Mouse (Mus musculus) induced T-regulatory cell, adult 2 months (primary cell): ENCODE measurements around the gene Per3.

ENCODE experiments used
- DNase-seq: peaks from one replicate; pipeline ENCODE4 v3.0.0-alpha.2; 2012; ENCODE audit warnings: low read depth

Gene Per3

GRCm38 (mm10) chr4:151044037-151044943, at the start of gene Per3:
Gene Per3, minus strand, starts transcription at chr4:151044665.
- DNase-seq, result peak; percentile 94

DNA sequence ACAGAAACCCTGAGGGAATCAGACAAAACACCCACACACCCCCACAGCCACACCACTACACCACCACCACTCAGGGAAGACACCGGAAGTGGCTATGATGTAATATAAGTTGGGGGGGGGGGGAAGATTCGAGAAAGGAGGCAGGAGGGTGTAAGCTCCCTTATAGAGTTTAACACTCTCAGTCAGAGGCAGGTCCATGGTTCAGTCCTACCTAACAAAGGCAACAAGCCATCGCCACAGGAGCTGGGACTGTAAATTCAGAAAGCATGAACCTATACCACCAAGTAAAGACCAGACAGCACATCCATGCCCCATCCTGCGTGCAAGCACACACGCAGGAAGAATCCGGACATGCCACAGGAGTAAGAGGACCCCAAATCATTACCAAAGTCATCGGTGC, 44.8 kb upstream of the Per3 start, which contains the start of gene Gm13090:
Gm13090 (plus strand) TSS at position 301 of the 400 bp plus-strand sequence.
- DNase-seq, result no peak

- no peak for DNase-seq
Measured at GRCm38 (mm10) chr4:151088819-151089218, 44.4 kb upstream of the Per3 start.

DNA sequence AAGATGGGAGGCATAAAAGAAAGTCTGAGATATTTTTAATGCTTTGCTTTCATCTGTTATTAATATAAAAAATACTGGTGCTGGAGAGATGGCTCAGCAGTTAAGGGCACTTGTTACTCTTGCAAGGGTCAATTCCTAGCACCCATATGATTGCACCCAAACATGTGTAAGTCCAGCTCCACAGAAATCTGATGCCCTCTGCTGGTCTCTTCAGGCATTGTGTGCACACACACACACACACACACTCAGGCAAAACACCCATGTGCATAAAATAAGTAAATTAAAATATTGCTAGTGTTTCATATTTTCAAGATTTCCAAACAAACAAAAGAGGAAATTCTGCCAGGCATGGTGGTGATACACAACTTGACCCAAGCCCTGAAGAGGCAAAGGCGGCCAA, 42.9 kb upstream of the Per3 start:
- no peak for DNase-seq

DNA sequence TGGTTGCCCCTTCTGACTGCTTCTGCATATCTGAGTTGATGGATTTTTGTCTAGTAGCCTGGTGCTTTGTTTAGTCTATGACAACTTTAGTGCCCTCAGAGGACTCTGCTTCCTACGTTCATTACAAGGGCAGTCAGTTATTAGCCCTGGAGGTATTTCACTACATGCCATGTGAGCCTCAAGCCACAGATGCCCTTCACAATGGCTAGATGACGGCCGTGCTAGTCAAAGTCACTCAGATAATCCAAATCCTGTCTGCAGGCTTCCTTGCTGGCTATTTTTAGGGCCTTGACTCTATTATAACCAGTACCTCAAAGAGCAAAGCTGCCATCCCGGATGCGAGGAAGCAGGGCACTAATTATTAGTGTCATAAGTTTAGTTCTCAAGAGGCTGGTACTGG, 38.6 kb upstream of the Per3 start:
- no peak for DNase-seq

DNA sequence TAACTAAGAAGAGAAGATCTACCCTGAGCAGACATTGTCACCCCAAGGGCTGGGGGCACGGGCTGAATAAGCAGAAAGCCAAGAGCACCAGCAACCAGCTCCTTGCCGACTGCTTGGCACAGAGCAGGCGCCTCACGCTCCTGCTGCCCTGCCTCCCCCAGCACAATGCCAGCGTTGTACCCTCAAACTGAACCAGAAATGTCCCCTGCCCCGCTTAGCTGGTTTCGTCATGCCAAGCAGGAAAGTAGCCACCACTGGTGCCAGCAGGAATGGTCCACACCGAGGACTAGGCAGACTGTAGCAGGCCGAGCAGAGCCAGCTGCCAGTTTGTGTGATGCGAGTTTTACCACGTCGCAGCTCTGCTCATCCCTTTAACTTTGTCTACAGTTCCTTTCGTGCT, 37.5 kb upstream of the Per3 start:
- DNase-seq, result no peak

DNA sequence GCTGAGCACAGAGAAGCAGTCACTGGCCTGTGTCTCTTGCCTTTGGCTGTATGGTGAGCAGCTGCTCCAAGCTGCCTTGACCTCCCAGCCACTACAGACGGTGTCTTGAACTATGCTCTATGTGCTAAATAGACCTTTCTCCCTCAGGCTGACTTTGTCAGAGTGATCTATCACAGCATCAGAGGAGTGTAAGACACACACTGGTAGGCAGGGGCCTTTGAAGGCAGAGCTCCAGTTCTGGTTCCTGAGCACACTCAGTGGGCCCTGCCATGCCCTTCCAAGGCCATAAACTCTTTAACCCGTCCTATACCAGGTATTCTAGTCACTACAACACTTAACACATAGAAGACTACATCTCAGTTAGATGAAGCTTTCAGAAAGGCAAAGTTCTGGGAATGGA, 36.9 kb upstream of the Per3 start:
- no peak for DNase-seq

DNA sequence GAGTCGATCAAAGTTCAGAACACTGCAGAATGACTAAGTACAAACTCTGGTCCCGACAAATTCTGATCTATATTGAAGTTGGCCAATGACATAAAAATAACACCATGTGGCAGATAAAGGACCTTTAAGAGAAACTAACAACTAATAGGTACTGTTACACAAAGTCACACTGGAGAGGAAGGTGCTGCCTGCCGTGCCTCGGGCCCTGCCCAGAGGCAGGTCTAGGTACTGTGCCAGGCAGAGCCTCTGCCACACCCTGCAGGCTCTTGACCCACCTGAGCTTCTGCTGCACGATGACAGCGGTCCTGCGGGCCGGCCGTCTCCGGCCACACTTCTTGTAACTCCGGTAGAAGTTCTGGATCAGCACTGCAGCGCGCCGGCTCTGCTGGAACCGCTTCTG, 30.4 kb upstream of the Per3 start:
- DNase-seq, result no peak

DNA sequence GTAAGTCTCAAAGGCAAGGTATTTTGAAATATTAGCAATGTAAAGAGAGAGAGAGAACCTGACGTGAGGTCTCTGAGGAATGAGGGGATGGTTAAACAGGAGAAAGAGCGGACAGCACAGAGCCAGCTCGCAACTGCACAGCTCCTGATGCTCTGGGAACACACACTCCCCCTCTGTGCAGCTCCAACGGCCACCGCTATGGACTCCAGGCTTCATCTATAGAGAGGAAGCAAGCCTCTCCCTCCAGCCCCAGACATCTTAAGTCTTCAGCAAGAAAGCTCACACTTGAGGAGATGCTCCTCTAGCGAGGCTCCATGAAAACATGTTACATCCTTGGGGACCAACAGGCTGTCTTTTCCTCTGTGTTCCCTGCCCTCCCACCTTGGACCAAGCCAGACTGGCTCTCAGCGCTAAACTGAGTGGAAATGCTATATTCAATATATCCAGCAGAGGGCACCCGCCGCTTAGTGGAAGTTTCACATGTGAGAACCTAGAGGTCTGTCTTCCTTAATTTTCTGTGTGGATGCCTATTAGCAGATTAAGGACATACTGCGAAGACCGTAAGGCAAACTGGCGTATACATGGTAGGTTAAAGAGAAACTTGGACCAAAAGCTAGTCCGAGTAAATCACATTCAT, 28.8 kb upstream of the Per3 start:
- DNase-seq, result peak; percentile 75

DNA sequence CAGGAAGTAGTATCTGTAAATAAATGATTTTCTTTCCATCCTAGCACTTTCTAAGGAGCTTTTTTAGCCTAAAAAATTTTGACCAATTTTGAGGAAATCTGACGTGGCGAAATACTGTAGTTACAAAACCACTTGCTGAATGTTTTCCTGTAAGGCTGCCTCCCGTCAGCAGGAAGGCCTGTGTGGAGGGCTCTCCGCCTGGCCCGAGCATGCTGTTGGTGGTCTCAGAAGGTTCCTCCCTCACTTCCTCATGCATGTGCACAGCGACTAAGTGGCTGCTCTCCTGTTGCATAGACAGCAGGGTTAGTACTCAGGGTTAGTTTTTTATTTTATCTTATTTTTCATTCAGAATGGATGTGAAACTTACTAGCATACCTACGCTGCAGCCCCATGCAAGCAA, 26.5 kb upstream of the Per3 start:
- no peak for DNase-seq

- DNase-seq, result no peak
Measured at GRCm38 (mm10) chr4:151068751-151069150, 24.3 kb upstream of the Per3 start.

- DNase-seq, result no peak
Measured at GRCm38 (mm10) chr4:151059566-151059965, 15.1 kb upstream of the Per3 start.

DNA sequence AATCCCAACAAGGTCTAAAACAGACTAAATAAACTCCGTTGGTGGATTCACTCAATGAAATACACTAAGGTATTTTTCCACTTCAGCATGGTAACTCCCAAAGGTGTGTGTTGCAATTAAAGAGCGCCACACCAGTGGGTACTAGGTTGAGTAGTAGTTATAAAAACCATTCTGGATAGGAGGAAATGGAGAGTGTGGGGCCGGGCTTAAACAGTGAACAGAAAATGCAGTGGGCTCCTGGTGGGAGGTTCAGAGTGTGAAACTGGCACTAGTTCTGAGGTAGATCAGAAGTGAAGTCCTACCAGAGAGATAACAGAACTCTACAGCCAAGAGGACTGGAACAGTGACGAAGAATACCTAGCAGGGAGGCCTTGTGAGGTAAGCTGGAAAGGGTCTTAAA, 14.2 kb upstream of the Per3 start:
- no peak for DNase-seq

- DNase-seq, result peak; percentile 100
Measured at GRCm38 (mm10) chr4:151057347-151058321, 13.2 kb upstream of the Per3 start, which contains the start of gene Vamp3. Gene Vamp3, minus strand, starts transcription at chr4:151057963.

GRCm38 (mm10) chr4:151051162-151051561, 6.7 kb upstream of the Per3 start:
- no peak for DNase-seq

DNA sequence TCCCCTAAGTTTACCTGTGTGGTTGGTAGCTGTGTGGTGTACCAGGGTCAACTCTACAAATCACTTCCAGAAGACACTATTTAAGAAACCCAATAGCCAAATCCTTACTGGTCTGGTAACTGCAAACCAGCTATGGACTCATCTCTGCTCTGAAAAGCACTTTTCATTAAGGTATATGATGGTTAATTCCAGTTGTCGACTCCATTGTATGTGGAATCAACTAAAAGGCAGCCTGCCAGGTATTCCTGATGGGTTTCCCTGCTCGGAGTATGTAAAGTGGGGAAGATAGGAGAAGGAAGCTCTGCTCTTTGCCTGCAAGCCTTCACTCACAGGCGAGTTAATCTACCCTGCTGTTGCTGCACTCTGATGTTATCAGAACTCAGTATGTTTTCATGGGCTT, 2.1 kb upstream of the Per3 start:
- no peak for DNase-seq

DNA sequence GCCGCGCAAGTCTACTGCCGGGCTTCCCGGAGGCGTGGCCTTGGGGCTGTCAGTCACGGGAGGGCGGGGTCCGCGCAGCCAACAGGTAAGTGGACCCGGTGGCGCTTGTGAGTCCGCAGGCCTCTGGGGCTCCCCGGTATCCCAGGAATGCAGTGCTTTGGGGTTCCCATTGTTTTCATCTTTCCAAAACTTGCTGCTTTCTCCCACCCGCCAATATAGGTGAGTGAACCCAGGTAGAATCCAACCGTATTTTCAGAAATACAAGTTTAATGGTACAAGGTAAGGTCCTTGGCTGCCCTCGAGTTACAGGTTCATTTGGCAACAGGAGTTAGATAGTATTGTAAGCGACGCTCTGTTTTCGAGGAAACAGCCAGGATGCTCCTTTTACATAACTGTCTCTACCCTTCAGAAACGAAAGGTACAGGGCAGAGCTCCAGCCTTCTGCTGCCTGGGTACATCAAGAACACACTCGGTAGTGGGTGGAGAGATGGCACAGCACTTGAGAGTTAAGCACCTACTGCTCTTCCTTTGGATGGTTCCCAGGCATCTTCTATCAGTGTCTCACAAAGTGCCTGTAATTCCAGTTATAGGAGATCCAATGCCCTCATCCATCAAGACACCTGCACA, 592 bp upstream of the Per3 start:
- DNase-seq, result no peak

DNA sequence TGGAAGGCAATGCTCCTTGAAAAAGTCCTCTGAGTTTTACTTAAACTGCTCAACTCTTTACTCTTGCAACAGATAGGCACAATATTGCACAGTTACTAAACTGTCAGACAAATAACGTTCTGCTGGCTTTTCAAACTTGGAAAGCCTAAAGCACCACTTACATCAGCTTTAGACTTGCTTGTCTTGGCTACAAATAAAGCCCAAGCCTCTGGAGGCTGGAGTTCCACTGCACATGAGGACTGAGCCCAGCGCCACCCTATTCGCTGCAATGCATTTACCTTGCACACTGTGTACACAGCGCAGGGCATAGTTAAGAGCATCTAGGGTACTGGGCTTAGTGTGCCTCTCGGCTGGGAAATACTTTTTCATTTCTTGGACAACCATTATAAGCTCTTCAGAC, 1.2 kb downstream of the Per3 start:
- DNase-seq, result no peak

DNA sequence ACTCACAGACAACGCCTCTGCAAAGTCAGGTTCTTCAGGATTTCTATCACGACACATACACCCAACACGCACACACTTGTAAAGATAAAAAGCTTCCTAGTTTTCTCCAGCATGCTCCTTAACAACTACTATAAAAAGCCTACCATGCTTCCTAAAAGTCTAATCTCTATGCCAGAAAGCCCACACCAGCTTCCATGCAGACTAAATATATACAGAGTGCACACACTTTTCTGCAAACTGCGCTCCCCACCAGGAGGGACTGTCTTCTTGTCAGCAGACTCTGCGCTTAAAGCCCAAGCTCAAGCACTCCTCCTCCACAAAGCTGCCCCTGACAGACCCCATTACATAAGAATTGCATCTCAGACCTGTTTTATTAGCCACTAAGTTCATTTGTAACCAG, 3.0 kb downstream of the Per3 start:
- DNase-seq, result no peak

- no peak for DNase-seq
Measured at GRCm38 (mm10) chr4:151037800-151038199, 6.7 kb downstream of the Per3 start.

- DNase-seq, result no peak
Measured at GRCm38 (mm10) chr4:151036521-151036920, 7.9 kb downstream of the Per3 start.

DNA sequence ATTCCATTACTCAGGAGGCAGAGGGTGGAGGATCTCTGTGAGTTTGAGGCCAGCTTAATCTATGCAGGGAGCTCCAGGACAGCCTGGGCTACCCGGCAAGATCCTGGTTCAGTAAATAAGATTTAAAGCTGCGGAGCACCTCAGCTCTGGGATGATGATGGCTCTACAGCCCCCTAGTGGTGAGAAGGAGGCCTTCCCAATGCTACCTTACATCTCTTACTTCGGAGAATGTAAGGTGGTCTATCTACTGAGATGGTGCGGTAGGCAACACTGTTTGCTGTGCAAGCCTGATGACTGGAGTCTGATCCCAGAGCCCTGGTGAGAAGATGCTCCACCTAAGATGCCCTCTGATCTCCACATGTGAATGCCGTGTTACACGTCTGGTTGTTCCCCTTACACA, 17.5 kb downstream of the Per3 start:
- peak; percentile 54 for DNase-seq
